Mouse (Mus musculus) megakaryocyte, embryonic 14.5 days (primary cell): ENCODE measurements around the gene Rhot2. TPM values are rescaled to one million over a fixed set of nuclear protein-coding genes. Genes with fewer than 3 reads are reported as not detected.

Experiments used
- H3K27me3 ChIP-seq: replicated peaks from 2 replicates; pipeline ENCODE3; 2012; ENCODE audit warnings: inconsistent platforms
- H3K36me3 ChIP-seq: replicated peaks from 2 replicates; pipeline ENCODE3; 2012; ENCODE audit warnings: low read length, inconsistent platforms, mixed read lengths
- H3K4me1 ChIP-seq: 2 replicates; pipeline ENCODE4 v1.6.1; 2012; ENCODE audit warnings: inconsistent platforms
- H3K4me3 ChIP-seq: replicated peaks from 2 replicates; pipeline ENCODE3; 2012; ENCODE audit warnings: moderate library complexity, mild to moderate bottlenecking, inconsistent platforms
- H3K9me3 ChIP-seq: 2 replicates; pipeline ENCODE4 v1.6.1; 2012; ENCODE audit warnings: inconsistent platforms
- FLI1 ChIP-seq: IDR thresholded peaks from 2 replicates; pipeline ENCODE4 v1.6.1; 2012; ENCODE audit warnings: low read length, inconsistent platforms, mixed read lengths
- GATA1 ChIP-seq: IDR thresholded peaks from 3 replicates; pipeline ENCODE4 v1.6.1; 2012; ENCODE audit warnings: mixed read lengths, low read length, inconsistent platforms, borderline replicate concordance
- polyA plus RNA-seq: library from polyadenylated mRNA; stranded (reverse); fragments of >175 nt; gene quantifications from 2 replicates; pipeline ENCODE4 v1.2.3, GENCODE M21; 2012; ENCODE audit warnings: low replicate concordance; ENCODE audit not compliant: insufficient read depth

The Rhot2 gene
- polyA plus RNA-seq, 1 experiment = 75.2 TPM

- Histone ChIP-seq H3K4me3 (peak overlapping the region; percentile 93), H3K27me3 (no peaks in the 10 kb centered on the region), H3K9me3 (no peaks in the 10 kb centered on the region), H3K4me1 (peaks cover 88% of the 10 kb centered on the region), H3K36me3 (peaks cover 69% of the 10 kb centered on the region)
- TF ChIP-seq GATA1 (no peak), FLI1 (no peak)
Observed at GRCm38 (mm10) chr17:25829558-25830017, 15.1 kb downstream of the Rhot2 start.

GRCm38 (mm10) chr17:25828712-25829557, 15.7 kb downstream of the Rhot2 start, which contains the start of gene Jmjd8:
Gene Jmjd8 (plus strand): TSS chr17:25828867.
- Histone ChIP-seq H3K27me3 (no peaks in the 10 kb centered on the region), H3K36me3 (peaks cover 67% of the 10 kb centered on the region), H3K9me3 (no peaks in the 10 kb centered on the region), H3K4me1 (peaks cover 88% of the 10 kb centered on the region), H3K4me3 (peak within 1 kb of the TSS; percentile 93)
- no peak for TF ChIP-seq GATA1
- TF ChIP-seq FLI1 = no peak

- peak overlapping the region; percentile 93 for H3K4me3 ChIP-seq
- TF ChIP-seq FLI1 (no peak), GATA1 (no peak)
- no peaks in the 10 kb centered on the region for H3K9me3 ChIP-seq
- H3K36me3 ChIP-seq = peaks cover 67% of the 10 kb centered on the region
- no peaks in the 10 kb centered on the region for H3K27me3 ChIP-seq
- peaks cover 86% of the 10 kb centered on the region for H3K4me1 ChIP-seq
Observed at GRCm38 (mm10) chr17:25828223-25828594, 16.4 kb downstream of the Rhot2 start.

GRCm38 (mm10) chr17:25827546-25828222, 17.0 kb downstream of the Rhot2 start:
- H3K4me1 ChIP-seq = peaks cover 89% of the 10 kb centered on the region
- TF ChIP-seq GATA1 (no peak), FLI1 (no peak)

GRCm38 (mm10) chr17:25827011-25827410, 17.6 kb downstream of the Rhot2 start:
- peaks cover 90% of the 10 kb centered on the region for H3K4me1 ChIP-seq
- H3K27me3 ChIP-seq = peaks cover 3% of the 10 kb centered on the region
- H3K36me3 ChIP-seq = peaks cover 66% of the 10 kb centered on the region
- no peaks in the 10 kb centered on the region for H3K9me3 ChIP-seq
- TF ChIP-seq GATA1 = no peak
- no peak for TF ChIP-seq FLI1
- H3K4me3 ChIP-seq = peak overlapping the region; percentile 55

More at GRCm38 (mm10) chr17:25827546-25828222, 17.0 kb downstream of the Rhot2 start:
- Histone ChIP-seq H3K9me3 (no peaks in the 10 kb centered on the region), H3K27me3 (no peaks in the 10 kb centered on the region), H3K4me3 (peak overlapping the region; percentile 93), H3K36me3 (peaks cover 67% of the 10 kb centered on the region)

- H3K36me3 ChIP-seq = peaks cover 57% of the 10 kb centered on the region
- no peak for TF ChIP-seq FLI1
- peak overlapping the region; percentile 53 for H3K4me3 ChIP-seq
- H3K9me3 ChIP-seq = no peaks in the 10 kb centered on the region
- peaks cover 6% of the 10 kb centered on the region for H3K27me3 ChIP-seq
- H3K4me1 ChIP-seq = peaks cover 80% of the 10 kb centered on the region
Observed at GRCm38 (mm10) chr17:25825984-25826570, 18.6 kb downstream of the Rhot2 start.

GRCm38 (mm10) chr17:25825311-25825710, 19.3 kb downstream of the Rhot2 start:
- Histone ChIP-seq H3K4me3 (peak overlapping the region; percentile 46), H3K27me3 (peaks cover 12% of the 10 kb centered on the region), H3K4me1 (peaks cover 73% of the 10 kb centered on the region), H3K9me3 (no peaks in the 10 kb centered on the region), H3K36me3 (peaks cover 49% of the 10 kb centered on the region)
- no peak for TF ChIP-seq FLI1
- TF ChIP-seq GATA1 = no peak

- TF ChIP-seq GATA1 = no peak
- no peak for TF ChIP-seq FLI1
- Histone ChIP-seq H3K9me3 (no peaks in the 10 kb centered on the region), H3K36me3 (peaks cover 42% of the 10 kb centered on the region), H3K27me3 (peaks cover 20% of the 10 kb centered on the region), H3K4me3 (peak overlapping the region; percentile 96), H3K4me1 (peaks cover 72% of the 10 kb centered on the region)
Observed at GRCm38 (mm10) chr17:25824362-25825142, 20.1 kb downstream of the Rhot2 start.

- H3K36me3 ChIP-seq = peaks cover 38% of the 10 kb centered on the region
- H3K4me3 ChIP-seq = peak within 1 kb of the TSS; percentile 96
- no peaks in the 10 kb centered on the region for H3K9me3 ChIP-seq
- peaks cover 31% of the 10 kb centered on the region for H3K27me3 ChIP-seq
- H3K4me1 ChIP-seq = peaks cover 70% of the 10 kb centered on the region
- no peak for TF ChIP-seq GATA1
- peak; percentile 93 for TF ChIP-seq FLI1
Observed at GRCm38 (mm10) chr17:25823452-25823851, 21.2 kb downstream of the Rhot2 start, which contains the start of gene Wdr24. Gene Wdr24 (plus strand): TSS chr17:25823627.
